Comparison of ENCODE assay signal across 22 mouse cellular contexts in genomic region chr11:48186604-48187003, GRCm38 (mm10).
DNase-seq lines count a peak whose midpoint lies in the region; ATAC-seq and TF ChIP-seq lines count a peak whose summit lies in the region.
"Had no signal": no experiment of that assay in that cellular context is flagged by ENCODE, and none has a peak within 500 bp of the region (broad histone marks: within the 10 kb centered on the region; RNA-seq: fewer than 3 reads in every experiment).

No protein-coding gene starts in this region.

- 74% methylated on average over 4 of the region's 4 CpGs for WGBS in forebrain, embryonic 11.5 days
- 47% methylated on average over 4 of the region's 4 CpGs for WGBS in forebrain, embryonic 15.5 days
- 70% methylated on average over 4 of the region's 4 CpGs for WGBS in midbrain, postnatal 0 days
- WGBS in midbrain, embryonic 10.5 days = 86% methylated on average over 4 of the region's 4 CpGs
- WGBS in hindbrain, postnatal 0 days = 42% methylated on average over 4 of the region's 4 CpGs
- 77% methylated on average over 4 of the region's 4 CpGs for WGBS in lung, adult 2 months

- no peaks in the 10 kb centered on the region for H3K36me3 ChIP-seq in forebrain, embryonic 11.5 days (ENCODE audit: control insufficient read depth, insufficient read depth, low read length)
- no peaks in the 10 kb centered on the region for H3K36me3 ChIP-seq in forebrain, embryonic 15.5 days
- H3K36me3 ChIP-seq in midbrain, postnatal 0 days (ENCODE audit: insufficient read depth, low read length) = no peaks in the 10 kb centered on the region
- H3K36me3 ChIP-seq in midbrain, embryonic 10.5 days = no peaks in the 10 kb centered on the region
- no peaks in the 10 kb centered on the region for H3K36me3 ChIP-seq in hindbrain, postnatal 0 days (ENCODE audit: insufficient read depth, low read length)
- H3K36me3 ChIP-seq: embryonic facial prominence, embryonic 12.5 days; G1E; intestine, embryonic 15.5 days; neural tube, embryonic 12.5 days had no signal

- no peak overlapping the region for H3K4me3 ChIP-seq in forebrain, embryonic 11.5 days (ENCODE audit: low read depth, low read length)
- no peak overlapping the region for H3K4me3 ChIP-seq in forebrain, embryonic 15.5 days
- H3K4me3 ChIP-seq in midbrain, postnatal 0 days (ENCODE audit: low read depth, low read length) = no peak overlapping the region
- H3K4me3 ChIP-seq in midbrain, embryonic 10.5 days = no peak overlapping the region
- H3K4me3 ChIP-seq in hindbrain, postnatal 0 days (ENCODE audit: low read length) = no peak overlapping the region
- H3K4me3 ChIP-seq in lung, adult 2 months (replicated peaks; ENCODE audit: extremely low read depth, low read depth, low read length) = no peak overlapping the region
- H3K4me3 ChIP-seq: embryonic facial prominence, embryonic 12.5 days; erythroblast, embryonic 14.5 days; heart, adult 2 months; intestine, embryonic 15.5 days; megakaryocyte, embryonic 14.5 days; neural tube, embryonic 12.5 days had no signal

- no peak for TF ChIP-seq POLR2A in lung, adult 2 months (IDR thresholded peaks at IDR 0.05; ENCODE audit: borderline replicate concordance, extremely low read depth, low read depth, low read length)

- H3K9ac ChIP-seq in forebrain, embryonic 11.5 days (ENCODE audit: low read length) = no peak overlapping the region
- no peak overlapping the region for H3K9ac ChIP-seq in forebrain, embryonic 15.5 days (replicated peaks)
- H3K9ac ChIP-seq in midbrain, postnatal 0 days (replicated peaks; ENCODE audit: low read length, poor library complexity, severe bottlenecking) = no peak overlapping the region
- H3K9ac ChIP-seq in hindbrain, postnatal 0 days (replicated peaks; ENCODE audit: low read length) = no peak overlapping the region
- H3K9ac ChIP-seq: embryonic facial prominence, embryonic 12.5 days; intestine, embryonic 15.5 days; neural tube, embryonic 12.5 days had no signal

- 0 out of 2 replicates have a peak, but pooled peaks have one; percentile 30 for ATAC-seq in forebrain, embryonic 11.5 days (replicated peaks; ENCODE audit: low FRiP score)
- no peak; the same call in 1 of the 2 replicates for ATAC-seq in forebrain, embryonic 15.5 days (replicated peaks)
- ATAC-seq in midbrain, postnatal 0 days (ENCODE audit: low FRiP score) = no peak
- ATAC-seq in hindbrain, postnatal 0 days = peak; percentile 70; the same call in 1 of the 2 replicates
- no peak for ATAC-seq in monocyte, adult 5-6 weeks (replicated peaks; ENCODE audit: insufficient number of reproducible peaks, low FRiP score, low TSS enrichment, poor library complexity, severe bottlenecking)
- ATAC-seq: activated CD4-positive, CD25-positive, alpha-beta regulatory T cell, adult 4 months; intestine, embryonic 15.5 days had no signal

- TF ChIP-seq CTCF in midbrain, postnatal 0 days (IDR thresholded peaks at IDR 0.05) = no peak
- TF ChIP-seq CTCF in hindbrain, postnatal 0 days (IDR thresholded peaks at IDR 0.05; ENCODE audit: low read depth) = no peak
- TF ChIP-seq CTCF in lung, adult 2 months (IDR thresholded peaks at IDR 0.05; ENCODE audit: insufficient read depth, low read length) = no peak

- no peak overlapping the region for H3K4me2 ChIP-seq in forebrain, embryonic 11.5 days (ENCODE audit: low read depth, low read length, severe bottlenecking)
- no peak overlapping the region for H3K4me2 ChIP-seq in forebrain, embryonic 15.5 days (replicated peaks)
- no peak overlapping the region for H3K4me2 ChIP-seq in midbrain, postnatal 0 days (ENCODE audit: low read depth, low read length, poor library complexity, severe bottlenecking)
- no peak overlapping the region for H3K4me2 ChIP-seq in hindbrain, postnatal 0 days (ENCODE audit: low read depth, low read length)
- H3K4me2 ChIP-seq: embryonic facial prominence, embryonic 12.5 days; intestine, embryonic 15.5 days; neural tube, embryonic 12.5 days had no signal

- no peaks in the 10 kb centered on the region for H3K9me3 ChIP-seq in forebrain, embryonic 11.5 days (ENCODE audit: control insufficient read depth, low read length)
- no peaks in the 10 kb centered on the region for H3K9me3 ChIP-seq in forebrain, embryonic 15.5 days
- no peaks in the 10 kb centered on the region for H3K9me3 ChIP-seq in midbrain, postnatal 0 days (ENCODE audit: low read length)
- H3K9me3 ChIP-seq in midbrain, embryonic 10.5 days (replicated peaks) = no peaks in the 10 kb centered on the region
- no peaks in the 10 kb centered on the region for H3K9me3 ChIP-seq in hindbrain, postnatal 0 days (ENCODE audit: low read length)
- H3K9me3 ChIP-seq: embryonic facial prominence, embryonic 12.5 days; G1E; intestine, embryonic 15.5 days; megakaryocyte, embryonic 14.5 days; neural tube, embryonic 12.5 days had no signal

- no peak overlapping the region for H3K27ac ChIP-seq in forebrain, embryonic 11.5 days (ENCODE audit: low read depth, low read length)
- no peak overlapping the region for H3K27ac ChIP-seq in forebrain, embryonic 15.5 days (replicated peaks)
- H3K27ac ChIP-seq in midbrain, postnatal 0 days (ENCODE audit: low read depth, low read length) = no peak overlapping the region
- H3K27ac ChIP-seq in midbrain, embryonic 10.5 days (replicated peaks) = no peak overlapping the region
- H3K27ac ChIP-seq in hindbrain, postnatal 0 days = no peak overlapping the region
- H3K27ac ChIP-seq: embryonic facial prominence, embryonic 12.5 days; heart, adult 2 months; intestine, embryonic 15.5 days; neural tube, embryonic 12.5 days; stomach, postnatal 0 days had no signal

- H3K4me1 ChIP-seq in forebrain, embryonic 11.5 days (replicated peaks; ENCODE audit: control insufficient read depth, insufficient read depth, low read length) = no peaks in the 10 kb centered on the region
- no peaks in the 10 kb centered on the region for H3K4me1 ChIP-seq in forebrain, embryonic 15.5 days
- no peaks in the 10 kb centered on the region for H3K4me1 ChIP-seq in midbrain, postnatal 0 days (ENCODE audit: insufficient read depth, low read length)
- no peaks in the 10 kb centered on the region for H3K4me1 ChIP-seq in midbrain, embryonic 10.5 days
- H3K4me1 ChIP-seq in hindbrain, postnatal 0 days (ENCODE audit: insufficient read depth, low read length) = no peaks in the 10 kb centered on the region
- no peaks in the 10 kb centered on the region for H3K4me1 ChIP-seq in lung, adult 2 months (ENCODE audit: control insufficient read depth, insufficient read depth, low read length)
- H3K4me1 ChIP-seq: embryonic facial prominence, embryonic 12.5 days; intestine, embryonic 15.5 days; megakaryocyte, embryonic 14.5 days; neural tube, embryonic 12.5 days had no signal

- no peaks in the 10 kb centered on the region for H3K27me3 ChIP-seq in forebrain, embryonic 11.5 days (ENCODE audit: control insufficient read depth, insufficient read depth, low read length)
- H3K27me3 ChIP-seq in forebrain, embryonic 15.5 days = no peaks in the 10 kb centered on the region
- H3K27me3 ChIP-seq in midbrain, postnatal 0 days (ENCODE audit: insufficient read depth, low read length) = no peaks in the 10 kb centered on the region
- H3K27me3 ChIP-seq in midbrain, embryonic 10.5 days (ENCODE audit: low read depth, poor library complexity, severe bottlenecking) = no peaks in the 10 kb centered on the region
- H3K27me3 ChIP-seq in hindbrain, postnatal 0 days (ENCODE audit: insufficient read depth, low read length) = no peaks in the 10 kb centered on the region
- H3K27me3 ChIP-seq: embryonic facial prominence, embryonic 12.5 days; intestine, embryonic 15.5 days; megakaryocyte, embryonic 14.5 days; neural tube, embryonic 12.5 days had no signal

- DNase-seq in forebrain, embryonic 11.5 days (ENCODE audit: low spot score) = no peak
- peak; percentile 65 for DNase-seq in midbrain, postnatal 0 days (ENCODE audit: low spot score)
- no peak for DNase-seq in midbrain, embryonic 10.5 days (ENCODE audit: low spot score)
- DNase-seq in cerebellum, postnatal 25 days = peak; percentile 3 to 12
- peak; percentile 72 for DNase-seq in hindbrain, postnatal 0 days (ENCODE audit: low spot score)
- DNase-seq in lung, adult 2 months = no peak
- DNase-seq: adrenal gland, postnatal 10 days; gastrocnemius, postnatal 25 days; heart, adult 2 months; heart, postnatal 4 days; lung, adult 18-20 months; right cerebral cortex, adult 18-20 months had no signal

Comparison
In these comparisons a context has a peak if more than half of its experiments do, and no peak if none do; other contexts are left out.
1. ATAC-seq: peak in forebrain, embryonic 11.5 days (single experiment) and hindbrain, postnatal 0 days (single experiment); none in forebrain, embryonic 15.5 days (single experiment), midbrain, postnatal 0 days (single experiment) and monocyte, adult 5-6 weeks (single experiment).
2. DNase-seq: peak in midbrain, postnatal 0 days (single experiment), cerebellum, postnatal 25 days (2 of 2) and hindbrain, postnatal 0 days (single experiment); none in forebrain, embryonic 11.5 days (single experiment), midbrain, embryonic 10.5 days (single experiment) and lung, adult 2 months (single experiment).